Mouse (Mus musculus): ENCODE data around the gene Sulf2. TPM values are rescaled to one million over a fixed set of nuclear protein-coding genes. Genes with fewer than 3 reads are reported as not detected.
"Not testable (repeated sequence)": the region's sequence is repeated elsewhere in the genome, so short reads cannot be mapped to it uniquely, and the experiment has no call there.

Sulf2 gene
- polyA plus RNA-seq, 1 experiment from 2014 or later: 235 TPM

DNA sequence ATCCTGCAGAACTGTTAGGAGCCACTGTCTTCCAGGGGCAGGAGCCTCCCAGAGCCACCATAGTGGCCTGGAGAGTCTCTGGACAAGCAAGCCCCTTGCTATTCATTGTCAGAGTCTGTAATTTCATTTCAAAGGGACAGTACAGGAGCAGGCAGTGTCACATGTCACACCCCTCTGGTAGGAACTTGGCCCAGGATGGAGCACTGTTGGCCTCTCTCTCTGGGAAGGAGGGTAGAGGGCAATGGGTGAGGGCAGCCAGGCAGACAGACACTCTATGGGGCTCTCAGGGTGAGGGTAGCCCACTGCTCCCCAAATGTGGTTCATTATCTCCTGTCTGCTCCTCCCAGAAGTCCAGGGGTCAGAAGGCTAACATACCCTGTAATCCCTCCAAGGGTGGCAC is 63.9 kb downstream of the Sulf2 start:
- no peak overlapping the region for H3K4me2 ChIP-seq (replicated peaks; ENCODE audit: low read depth, low read length)
- no peaks in the 10 kb centered on the region for H3K27me3 ChIP-seq (ENCODE audit: control insufficient read depth, insufficient read depth, low read length)
- no peak overlapping the region for H3K27ac ChIP-seq (ENCODE audit: low read length)
- H3K9ac ChIP-seq (replicated peaks; ENCODE audit: low read depth, low read length): no peak overlapping the region
- H3K36me3 ChIP-seq (ENCODE audit: control insufficient read depth, insufficient read depth, low read length): peaks cover 48% of the 10 kb centered on the region
- ATAC-seq (ENCODE audit: insufficient number of reproducible peaks, insufficient read depth, low FRiP score, low read depth): no peak
- H3K9me3 ChIP-seq (ENCODE audit: control insufficient read depth, low read depth, low read length): no peaks in the 10 kb centered on the region
- H3K4me3 ChIP-seq (ENCODE audit: low read depth, low read length): no peak overlapping the region
- H3K4me1 ChIP-seq (ENCODE audit: control insufficient read depth, insufficient read depth, low read length): no peaks in the 10 kb centered on the region

DNA sequence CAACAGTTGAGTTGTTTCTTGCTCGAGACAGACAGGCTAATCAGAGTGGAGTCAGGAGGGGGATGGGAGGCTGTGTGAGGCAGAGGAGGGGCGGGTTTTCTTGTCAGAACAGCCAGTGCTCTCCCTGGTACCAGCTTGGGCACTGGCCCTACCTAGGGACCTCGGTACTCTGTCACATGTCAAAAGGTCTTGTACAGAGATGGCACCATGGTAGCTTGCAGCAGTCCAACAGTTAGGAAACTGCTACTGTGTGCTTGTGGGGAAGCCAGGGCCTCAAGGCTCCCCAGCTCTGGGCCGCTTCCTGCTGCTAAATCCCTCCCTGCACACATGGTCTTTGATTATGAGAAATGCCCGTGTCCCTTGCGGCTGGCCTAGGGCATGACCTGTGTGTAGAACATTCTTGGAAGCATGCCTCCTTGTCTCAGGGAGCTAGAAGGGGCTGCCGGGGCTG is 65.3 kb downstream of the Sulf2 start:
- no peak for ATAC-seq (ENCODE audit: insufficient number of reproducible peaks, insufficient read depth, low FRiP score, low read depth)
- Histone ChIP-seq H3K4me1 (ENCODE audit: control insufficient read depth, insufficient read depth, low read length) (no peaks in the 10 kb centered on the region), H3K9ac (replicated peaks; ENCODE audit: low read depth, low read length) (no peak overlapping the region), H3K27ac (ENCODE audit: low read length) (0 out of 2 replicates have a peak overlapping the region, but pooled peaks have one; percentile 11), H3K9me3 (ENCODE audit: control insufficient read depth, low read depth, low read length) (no peaks in the 10 kb centered on the region), H3K4me3 (ENCODE audit: low read depth, low read length) (no peak overlapping the region), H3K36me3 (ENCODE audit: control insufficient read depth, insufficient read depth, low read length) (peaks cover 61% of the 10 kb centered on the region), H3K27me3 (ENCODE audit: control insufficient read depth, insufficient read depth, low read length) (no peaks in the 10 kb centered on the region), H3K4me2 (replicated peaks; ENCODE audit: low read depth, low read length) (no peak overlapping the region)
- WGBS: 42% methylated on average over 7 of the region's 7 CpGs

DNA sequence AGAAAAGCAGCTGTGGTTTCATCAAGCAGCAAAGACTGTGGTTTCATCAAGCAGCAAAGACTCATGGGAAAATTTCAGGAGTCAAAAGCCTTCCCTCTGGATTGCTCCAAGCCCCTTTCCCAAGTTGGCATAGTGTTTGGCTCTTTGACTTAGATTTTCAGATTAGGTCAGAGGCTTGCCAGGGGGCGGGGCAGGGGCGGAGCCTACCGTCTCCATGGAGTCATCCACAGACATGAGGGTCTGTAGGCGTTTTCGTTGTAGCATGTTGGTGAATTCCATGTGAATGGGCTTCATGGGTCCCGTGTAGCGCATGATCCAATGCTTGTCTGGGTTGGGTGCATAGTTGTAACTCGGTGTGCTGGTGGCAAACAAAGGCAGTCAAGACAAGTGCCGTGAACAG is 66.5 kb downstream of the Sulf2 start:
- Histone ChIP-seq H3K4me1 (ENCODE audit: control insufficient read depth, insufficient read depth, low read length) (no peaks in the 10 kb centered on the region), H3K4me3 (ENCODE audit: low read depth, low read length) (no peak overlapping the region), H3K36me3 (ENCODE audit: control insufficient read depth, insufficient read depth, low read length) (peaks cover 64% of the 10 kb centered on the region), H3K9me3 (ENCODE audit: control insufficient read depth, low read depth, low read length) (no peaks in the 10 kb centered on the region), H3K9ac (replicated peaks; ENCODE audit: low read depth, low read length) (no peak overlapping the region), H3K4me2 (replicated peaks; ENCODE audit: low read depth, low read length) (no peak overlapping the region), H3K27me3 (ENCODE audit: control insufficient read depth, insufficient read depth, low read length) (no peaks in the 10 kb centered on the region), H3K27ac (ENCODE audit: low read length) (no peak overlapping the region)
- WGBS: 86% methylated on average over 9 of the region's 9 CpGs
- ATAC-seq (ENCODE audit: insufficient number of reproducible peaks, insufficient read depth, low FRiP score, low read depth): no peak

DNA sequence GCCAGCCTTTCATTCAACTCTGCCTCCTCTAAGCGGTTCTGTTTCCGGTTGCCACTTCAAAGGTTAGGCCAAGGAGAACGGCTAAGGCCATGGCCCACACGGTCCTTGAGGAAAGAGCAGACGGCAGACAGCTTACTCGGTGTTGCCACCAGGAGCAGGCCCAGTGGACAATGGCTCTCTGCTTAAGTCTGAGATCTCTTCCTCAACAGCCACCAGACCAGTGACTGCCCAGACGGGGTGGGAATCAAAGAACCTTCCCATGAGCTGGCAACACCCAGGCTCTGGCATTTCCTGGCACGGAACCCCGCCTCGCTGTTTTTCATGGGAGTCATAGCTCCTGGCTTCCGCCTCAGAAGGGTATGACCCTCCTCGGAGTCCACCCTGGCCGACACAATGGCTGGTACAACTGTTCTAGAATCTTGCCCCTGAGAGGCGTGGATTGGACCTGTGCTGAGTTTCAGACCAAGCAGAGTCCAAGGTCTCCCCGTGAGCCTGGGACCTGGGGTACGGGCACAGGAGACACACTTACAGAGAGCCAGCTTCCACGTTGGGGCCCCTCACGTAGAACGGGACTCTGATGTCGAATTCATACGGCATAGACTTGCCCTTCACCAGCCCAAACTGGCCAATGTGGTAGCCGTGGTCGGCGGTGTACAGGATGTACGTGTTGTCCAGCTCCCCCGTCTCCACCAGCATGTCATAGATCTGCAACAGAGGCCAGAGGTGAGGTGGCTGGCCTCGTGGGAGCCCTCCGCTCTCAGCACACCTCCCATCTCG is 68.8 kb downstream of the Sulf2 start:
- 83% methylated on average over 29 of the region's 29 CpGs for WGBS
- no peak overlapping the region for H3K4me2 ChIP-seq (replicated peaks; ENCODE audit: low read depth, low read length)
- no peak overlapping the region for H3K27ac ChIP-seq (ENCODE audit: low read length)
- H3K27me3 ChIP-seq (ENCODE audit: control insufficient read depth, insufficient read depth, low read length): no peaks in the 10 kb centered on the region
- H3K9ac ChIP-seq (replicated peaks; ENCODE audit: low read depth, low read length): no peak overlapping the region
- H3K9me3 ChIP-seq (ENCODE audit: control insufficient read depth, low read depth, low read length): no peaks in the 10 kb centered on the region
- ATAC-seq (ENCODE audit: insufficient number of reproducible peaks, insufficient read depth, low FRiP score, low read depth): no peak
- H3K36me3 ChIP-seq (ENCODE audit: control insufficient read depth, insufficient read depth, low read length): peaks cover 50% of the 10 kb centered on the region
- 0 out of 2 replicates have a peak, but pooled peaks cover 5% of the 10 kb centered on the region for H3K4me1 ChIP-seq (ENCODE audit: control insufficient read depth, insufficient read depth, low read length)
- H3K4me3 ChIP-seq (ENCODE audit: low read depth, low read length): no peak overlapping the region

DNA sequence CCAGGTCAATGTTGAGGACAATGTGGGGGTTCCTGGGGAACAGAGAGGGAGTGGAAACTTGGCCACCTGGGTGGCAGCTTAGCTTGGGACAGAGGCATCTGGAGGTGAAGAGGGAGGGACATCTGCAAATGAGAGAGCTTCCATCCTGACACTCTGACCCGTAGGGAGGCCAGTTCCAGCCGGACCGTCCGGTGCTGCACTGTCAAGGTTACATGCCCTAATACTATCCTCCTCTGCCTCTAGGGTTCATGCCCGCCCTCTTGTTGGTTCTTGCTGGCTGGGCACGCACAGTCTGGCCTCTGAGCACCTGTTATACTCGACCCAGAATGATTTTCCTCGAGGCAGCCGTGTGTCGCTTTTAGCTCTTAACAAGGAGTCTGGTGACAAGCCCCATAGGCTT is 69.7 kb downstream of the Sulf2 start:
- H3K4me1 ChIP-seq (ENCODE audit: control insufficient read depth, insufficient read depth, low read length): peaks cover 11% of the 10 kb centered on the region; the same call in 1 of the 2 replicates
- no peak for ATAC-seq (ENCODE audit: insufficient number of reproducible peaks, insufficient read depth, low FRiP score, low read depth)
- no peak overlapping the region for H3K4me3 ChIP-seq (ENCODE audit: low read depth, low read length)
- no peak overlapping the region for H3K27ac ChIP-seq (ENCODE audit: low read length)
- peaks cover 47% of the 10 kb centered on the region for H3K36me3 ChIP-seq (ENCODE audit: control insufficient read depth, insufficient read depth, low read length)
- 91% methylated on average over 10 of the region's 10 CpGs for WGBS
- no peak overlapping the region for H3K4me2 ChIP-seq (replicated peaks; ENCODE audit: low read depth, low read length)
- no peak overlapping the region for H3K9ac ChIP-seq (replicated peaks; ENCODE audit: low read depth, low read length)
- H3K27me3 ChIP-seq (ENCODE audit: control insufficient read depth, insufficient read depth, low read length): no peaks in the 10 kb centered on the region
- H3K9me3 ChIP-seq (ENCODE audit: control insufficient read depth, low read depth, low read length): no peaks in the 10 kb centered on the region

DNA sequence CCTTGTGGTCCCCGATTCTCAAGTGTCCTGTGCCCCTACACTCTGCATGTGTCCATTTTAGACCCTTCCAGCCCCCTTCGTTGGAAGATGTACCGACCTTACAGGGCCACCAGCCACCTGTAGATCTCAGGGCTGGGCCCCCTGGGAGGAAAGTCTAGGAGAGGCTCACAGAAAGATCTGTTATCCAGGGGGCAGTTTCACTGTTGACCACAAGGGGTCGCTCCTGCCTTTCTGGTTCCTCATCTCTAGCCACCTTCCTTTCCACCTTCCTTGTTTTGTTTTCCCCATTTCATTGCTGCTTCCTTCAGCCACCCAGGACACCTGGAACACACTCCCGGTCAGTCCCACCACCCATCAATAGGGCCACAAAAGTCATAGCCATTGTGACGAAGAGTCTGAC is 70.5 kb downstream of the Sulf2 start:
- not testable (repeated sequence) for H3K4me2 ChIP-seq (replicated peaks; ENCODE audit: low read depth, low read length); H3K27ac ChIP-seq (ENCODE audit: low read length); H3K9me3 ChIP-seq (ENCODE audit: control insufficient read depth, low read depth, low read length); H3K27me3 ChIP-seq (ENCODE audit: control insufficient read depth, insufficient read depth, low read length); H3K4me3 ChIP-seq (ENCODE audit: low read depth, low read length); H3K9ac ChIP-seq (replicated peaks; ENCODE audit: low read depth, low read length); ATAC-seq (ENCODE audit: insufficient number of reproducible peaks, insufficient read depth, low FRiP score, low read depth)
- 40% methylated on average over 6 of the region's 6 CpGs for WGBS
- H3K4me1 ChIP-seq (ENCODE audit: control insufficient read depth, insufficient read depth, low read length): peaks cover 11% of the 10 kb centered on the region; the same call in 1 of the 2 replicates
- peaks cover 39% of the 10 kb centered on the region for H3K36me3 ChIP-seq (ENCODE audit: control insufficient read depth, insufficient read depth, low read length)

DNA sequence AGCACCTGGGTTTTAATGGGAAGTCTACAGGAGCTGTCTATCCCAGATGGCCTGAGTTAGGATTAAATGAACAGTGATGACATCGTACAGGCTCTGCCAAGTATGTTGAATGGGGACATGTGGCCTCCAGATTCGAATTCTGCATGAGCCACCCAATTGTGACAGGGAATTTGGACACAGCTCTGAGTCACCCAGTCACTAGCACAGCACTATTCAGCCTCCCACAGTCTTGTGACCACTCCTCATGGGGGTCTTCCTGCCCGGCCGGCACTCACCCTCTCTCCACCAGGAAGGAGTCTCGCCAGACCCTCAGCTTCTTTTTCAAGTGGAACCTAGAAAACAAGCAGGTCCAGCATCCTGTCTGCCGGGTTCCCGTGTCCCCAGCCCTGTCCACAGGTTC is 71.4 kb downstream of the Sulf2 start:
- Histone ChIP-seq H3K9ac (replicated peaks; ENCODE audit: low read depth, low read length) (no peak overlapping the region), H3K4me3 (ENCODE audit: low read depth, low read length) (no peak overlapping the region), H3K4me2 (replicated peaks; ENCODE audit: low read depth, low read length) (no peak overlapping the region), H3K27me3 (ENCODE audit: control insufficient read depth, insufficient read depth, low read length) (no peaks in the 10 kb centered on the region), H3K4me1 (ENCODE audit: control insufficient read depth, insufficient read depth, low read length) (peaks cover 11% of the 10 kb centered on the region; the same call in 1 of the 2 replicates), H3K27ac (ENCODE audit: low read length) (no peak overlapping the region), H3K36me3 (ENCODE audit: control insufficient read depth, insufficient read depth, low read length) (peaks cover 35% of the 10 kb centered on the region), H3K9me3 (ENCODE audit: control insufficient read depth, low read depth, low read length) (no peaks in the 10 kb centered on the region)
- 82% methylated on average over 7 of the region's 7 CpGs for WGBS
- ATAC-seq (ENCODE audit: insufficient number of reproducible peaks, insufficient read depth, low FRiP score, low read depth): no peak

DNA sequence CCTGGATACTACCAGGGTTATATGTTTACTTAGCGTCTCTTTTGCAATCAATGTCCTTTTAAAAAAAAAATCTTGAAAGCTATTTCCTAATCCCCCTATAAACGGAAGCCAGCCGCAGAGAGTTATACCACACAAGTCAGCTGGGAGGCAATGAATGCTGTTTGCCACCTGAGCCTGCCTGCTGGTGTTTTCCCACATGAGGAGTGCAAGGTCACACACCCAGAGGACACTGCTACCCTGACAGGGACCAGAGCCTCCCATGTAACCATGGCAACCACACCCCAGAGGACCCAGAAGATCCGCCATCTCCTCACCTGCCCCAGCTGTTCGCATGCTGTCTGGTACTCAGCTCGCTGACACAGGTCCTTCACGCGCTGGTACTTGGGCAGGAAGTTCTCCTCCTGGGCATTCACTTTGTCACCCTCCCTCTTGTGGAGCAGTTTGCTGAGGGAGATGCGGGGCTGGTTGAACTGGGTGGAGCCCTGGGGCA is 71.9 kb downstream of the Sulf2 start:
- Histone ChIP-seq H3K9me3 (ENCODE audit: control insufficient read depth, low read depth, low read length) (no peaks in the 10 kb centered on the region), H3K27me3 (ENCODE audit: control insufficient read depth, insufficient read depth, low read length) (no peaks in the 10 kb centered on the region), H3K36me3 (ENCODE audit: control insufficient read depth, insufficient read depth, low read length) (peaks cover 34% of the 10 kb centered on the region), H3K4me2 (replicated peaks; ENCODE audit: low read depth, low read length) (no peak overlapping the region), H3K4me3 (ENCODE audit: low read depth, low read length) (no peak overlapping the region), H3K4me1 (ENCODE audit: control insufficient read depth, insufficient read depth, low read length) (peaks cover 11% of the 10 kb centered on the region; the same call in 1 of the 2 replicates), H3K9ac (replicated peaks; ENCODE audit: low read depth, low read length) (no peak overlapping the region), H3K27ac (ENCODE audit: low read length) (no peak overlapping the region; the same call in 1 of the 2 replicates)
- 58% methylated on average over 9 of the region's 9 CpGs for whole genome bisulfite sequencing
- ATAC-seq (ENCODE audit: insufficient number of reproducible peaks, insufficient read depth, low FRiP score, low read depth): no peak

Measured in stomach, embryonic 14.5 days (tissue).